Mouse (Mus musculus): ENCODE results near the gene Perp.

Perp gene

DNA sequence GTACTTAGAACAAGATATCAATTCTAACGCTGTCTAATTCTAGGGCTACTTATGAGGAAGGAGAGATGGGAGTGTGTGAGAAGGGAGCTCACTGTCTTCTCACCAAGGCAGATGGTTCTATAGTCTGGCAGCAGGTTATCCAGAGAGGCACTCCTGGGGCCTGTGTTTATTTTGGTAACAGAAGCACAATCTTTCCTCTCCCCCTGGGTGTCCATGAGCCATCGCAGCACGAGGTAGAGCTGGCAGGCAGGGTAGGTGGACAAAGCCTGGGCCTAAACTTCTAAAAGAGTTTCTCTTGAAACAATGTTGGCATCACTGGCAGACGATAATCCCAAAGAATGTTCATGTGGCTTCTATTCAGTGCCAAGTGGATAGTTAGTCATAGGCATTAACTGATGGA is 18.5 kb downstream of the Perp start:
- DNase-seq (ENCODE audit: low spot score in 2 of 2) = no peak

DNA sequence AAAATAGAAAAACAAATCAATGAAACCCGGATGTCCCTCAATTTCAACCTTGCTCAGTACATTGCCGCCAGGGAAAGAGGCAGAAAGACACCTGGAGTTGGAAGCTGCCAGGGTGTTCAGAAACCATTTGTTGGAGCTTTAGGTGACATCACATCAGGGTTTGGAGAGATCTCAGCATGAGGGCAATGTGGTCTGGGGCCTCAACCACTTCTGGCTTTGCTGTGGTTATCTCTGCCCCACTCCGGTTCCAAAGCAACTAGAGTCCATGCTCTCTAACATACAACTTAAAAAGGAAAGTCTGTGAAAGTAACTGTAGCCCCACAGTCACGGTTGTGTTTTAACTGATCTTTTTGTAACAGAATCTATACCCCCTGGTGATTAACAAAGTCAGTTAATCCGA is 19.9 kb downstream of the Perp start:
- no peak for DNase-seq (ENCODE audit: low spot score in 2 of 2)

DNA sequence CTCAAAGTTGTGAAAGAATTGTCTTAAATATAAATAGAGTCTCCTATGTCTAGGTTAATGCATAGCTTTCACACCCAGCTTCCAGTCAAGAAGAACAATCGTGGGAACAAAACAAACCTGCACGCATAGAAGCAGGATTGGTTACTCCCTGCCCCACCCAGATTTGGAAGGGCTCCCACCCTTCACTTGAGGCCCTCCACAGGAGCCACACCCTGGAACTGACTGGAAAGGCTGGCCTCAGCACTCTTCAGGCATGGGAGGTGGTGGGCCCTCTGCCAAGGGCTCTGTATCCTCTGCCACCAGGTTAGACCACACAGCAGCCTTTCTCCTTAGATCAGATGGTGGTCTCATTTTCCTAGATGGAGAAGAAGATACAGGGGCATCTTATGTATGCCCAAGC is 26.2 kb downstream of the Perp start:
- DNase-seq (ENCODE audit: low spot score in 2 of 2) = no peak

GRCm38 (mm10) chr10:18876211-18876610 is 31.4 kb downstream of the Perp start:
- no peak for DNase-seq (ENCODE audit: low spot score in 2 of 2)

- DNase-seq (ENCODE audit: low spot score in 2 of 2) = no peak
Observed at GRCm38 (mm10) chr10:18878111-18878510, 33.3 kb downstream of the Perp start.

DNA sequence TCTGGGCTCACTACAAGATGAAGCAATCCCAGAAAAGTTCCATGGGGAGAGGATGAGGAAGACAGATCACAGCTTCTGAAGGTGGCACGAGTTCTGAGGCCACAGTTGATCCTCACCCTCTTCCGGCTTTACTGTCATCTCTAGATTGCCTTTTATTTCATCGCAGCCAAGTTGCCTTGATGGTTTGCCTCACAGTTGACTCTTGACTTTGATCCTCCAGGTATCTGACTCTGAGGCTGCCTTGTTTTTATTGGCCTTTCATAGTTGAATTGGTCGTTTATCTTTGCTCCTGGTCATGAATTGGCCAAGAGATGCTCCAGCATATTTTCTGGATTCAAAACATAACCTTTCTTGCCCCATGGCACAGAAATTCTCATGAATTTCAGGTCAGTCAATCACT is 34.3 kb downstream of the Perp start:
- DNase-seq (ENCODE audit: low spot score in 2 of 2) = no peak

GRCm38 (mm10) chr10:18879690-18880089 is 34.9 kb downstream of the Perp start:
- no peak for DNase-seq (ENCODE audit: low spot score in 2 of 2)

GRCm38 (mm10) chr10:18882190-18882589 is 37.4 kb downstream of the Perp start:
- DNase-seq (ENCODE audit: low spot score in 2 of 2) = no peak

DNA sequence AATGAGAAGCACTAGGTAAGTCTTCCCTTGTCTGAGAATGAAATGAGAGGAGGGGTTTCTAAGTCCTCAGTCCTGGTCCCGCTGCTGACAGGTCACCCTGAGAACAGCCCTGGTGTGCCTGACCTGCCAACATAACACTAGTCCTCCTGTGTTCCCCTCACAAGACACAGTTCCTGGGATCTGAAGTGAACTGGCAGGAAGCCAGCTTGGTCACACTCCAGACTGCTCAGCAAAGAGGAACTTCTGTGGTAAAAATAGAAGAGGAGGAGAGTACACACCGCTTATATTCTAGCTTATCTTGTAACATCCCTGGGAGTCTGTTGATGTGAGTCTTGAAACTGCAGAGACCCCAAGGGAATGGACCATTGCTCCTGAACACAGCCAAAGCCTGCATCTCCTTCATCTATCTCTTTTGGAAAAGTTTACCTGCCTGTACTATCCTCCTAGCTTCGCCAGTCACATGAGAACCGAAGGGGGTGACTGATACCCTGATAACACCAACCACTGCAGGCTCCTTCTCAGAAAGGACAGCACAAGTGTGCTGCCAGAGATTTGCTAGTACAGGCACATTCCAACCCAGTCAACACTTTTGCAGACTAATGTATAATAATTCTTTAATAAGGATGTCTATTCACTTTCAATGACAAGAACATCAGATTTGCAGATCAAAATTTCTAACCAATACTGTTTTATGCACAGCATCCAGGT is 42.3 kb downstream of the Perp start:
- DNase-seq (ENCODE audit: low spot score in 2 of 2) = no peak

GRCm38 (mm10) chr10:18888751-18889150 is 43.9 kb downstream of the Perp start:
- no peak for DNase-seq (ENCODE audit: low spot score in 2 of 2)

DNA sequence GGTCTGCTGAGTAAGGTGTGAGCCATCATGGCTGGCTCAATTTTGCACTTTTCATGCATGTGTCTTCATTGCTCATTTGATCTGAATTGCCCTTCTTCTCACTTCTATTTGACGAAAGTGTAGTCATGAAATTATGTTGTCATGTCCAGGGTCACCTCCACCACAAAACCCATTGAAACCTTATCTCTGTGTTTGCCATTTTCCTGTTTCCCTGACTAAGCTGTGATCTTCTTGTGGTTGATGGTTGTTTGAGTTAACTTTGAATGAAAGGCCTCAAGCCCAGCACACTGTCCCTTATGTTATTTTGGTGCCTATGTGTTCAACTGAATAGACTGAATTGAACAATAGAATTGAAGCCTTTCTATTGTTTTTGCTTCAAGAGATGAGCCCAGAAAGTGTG is 44.4 kb downstream of the Perp start:
- no peak for DNase-seq (ENCODE audit: low spot score in 2 of 2)

GRCm38 (mm10) chr10:18891110-18891509 is 46.3 kb downstream of the Perp start:
- DNase-seq (ENCODE audit: low spot score in 2 of 2) = no peak

DNA sequence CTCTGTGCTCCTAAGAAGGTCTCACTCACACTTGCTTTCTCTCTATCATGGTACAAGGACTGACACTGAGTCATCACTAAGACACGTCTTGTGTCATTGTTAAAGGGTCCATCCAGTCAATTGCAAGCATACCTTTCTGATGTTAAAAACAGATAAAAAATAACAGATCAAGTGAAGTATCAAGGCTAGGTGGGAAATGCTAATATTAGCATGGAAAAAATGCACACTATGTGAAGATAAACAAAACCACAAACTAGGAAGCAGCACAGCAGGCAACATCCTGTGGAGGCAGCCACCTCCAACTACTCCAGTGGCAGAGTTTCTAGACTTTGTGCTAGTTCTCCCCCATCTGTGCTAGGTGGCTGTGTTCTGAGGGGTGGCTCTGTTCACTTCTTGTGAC is 47.3 kb downstream of the Perp start:
- DNase-seq (ENCODE audit: low spot score in 2 of 2) = no peak

DNA sequence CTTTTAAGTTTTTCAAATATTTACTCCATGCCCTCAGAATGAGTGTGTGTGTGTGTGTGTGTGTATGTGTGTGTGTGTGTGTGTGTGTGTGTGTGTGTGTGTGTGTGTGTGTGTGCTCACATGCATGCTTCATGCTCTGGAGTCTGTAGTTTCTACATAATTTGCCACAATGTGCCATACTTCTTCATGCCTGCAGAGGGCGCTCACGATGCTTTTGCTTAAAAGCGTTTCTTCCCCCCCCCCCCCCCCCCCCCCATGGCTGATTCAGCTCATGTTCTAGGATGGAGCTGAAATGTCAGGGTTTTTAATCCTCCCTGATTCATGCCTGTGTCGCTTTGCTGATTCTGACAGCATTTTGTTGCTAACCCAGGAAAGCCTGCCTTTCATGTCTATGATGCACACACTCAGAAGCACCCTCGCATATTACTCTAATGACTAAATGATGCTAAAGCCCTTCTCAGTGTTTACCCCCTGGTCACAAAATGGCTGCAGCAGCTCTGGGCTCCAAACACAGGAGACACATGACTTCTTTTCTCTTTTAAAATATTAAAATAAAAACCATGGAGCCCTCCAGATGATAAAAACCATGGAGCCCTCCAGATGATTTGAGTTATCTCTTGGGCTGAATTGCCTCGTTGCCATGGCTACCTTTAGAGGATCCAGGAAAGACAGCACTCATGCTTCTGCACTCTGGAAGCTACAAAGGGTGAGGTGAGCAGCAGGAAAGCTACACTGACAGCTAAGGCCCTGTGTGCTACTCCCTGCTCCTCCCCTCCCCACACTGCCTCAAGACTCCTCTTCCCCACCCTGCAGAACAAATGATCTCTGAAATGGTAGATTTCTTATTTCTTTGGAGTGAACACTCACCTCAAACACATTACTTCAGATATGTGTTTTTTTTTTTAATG is 49.7 kb downstream of the Perp start:
- DNase-seq (ENCODE audit: low spot score in 2 of 2) = peak in 1 of 2 experiments; percentile 8

DNA sequence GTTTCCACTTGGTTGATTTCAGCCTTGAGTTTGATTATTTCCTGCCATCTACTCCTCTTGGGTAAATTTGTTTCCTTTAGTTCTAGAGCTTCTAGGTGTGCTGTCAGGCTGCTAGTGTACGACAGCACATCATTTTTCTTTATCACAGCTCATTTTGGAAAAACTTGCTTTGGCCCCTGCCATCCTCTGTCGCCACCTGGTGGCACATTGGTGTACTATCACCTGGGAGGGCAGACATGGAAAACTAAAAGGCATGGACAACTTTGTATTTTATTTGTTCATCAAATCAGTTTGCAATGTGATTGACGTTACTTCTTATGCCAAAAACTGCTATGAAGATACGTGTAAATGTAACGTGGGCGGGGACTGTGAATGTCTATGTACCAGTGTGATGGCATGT is 59.3 kb downstream of the Perp start:
- DNase-seq (ENCODE audit: low spot score in 2 of 2) = peak; percentile 19 to 28

All from natural killer cell, adult 2 months (primary cell).